Mouse (Mus musculus) ES-E14 (cell line): ENCODE measurements around the gene A630076J17Rik. TPM values are rescaled to one million over a fixed set of nuclear protein-coding genes. Genes with fewer than 3 reads are reported as not detected.

ENCODE experiments used
- DNase-seq: peaks from one replicate; pipeline ENCODE4 v3.0.0-alpha.2; 2013; ENCODE audit warnings: low read depth, low spot score
- H3K27ac ChIP-seq: 2 replicates; pipeline ENCODE4 v1.5.1; 2012; ENCODE audit warnings: low read depth, mild to moderate bottlenecking, low read length, moderate library complexity, mixed read lengths; ENCODE audit not compliant: poor library complexity, insufficient read depth, severe bottlenecking
- H3K36me3 ChIP-seq: 2 replicates; pipeline ENCODE4 v1.6.1; 2012; ENCODE audit warnings: mild to moderate bottlenecking, low read length, moderate library complexity, mixed read lengths; ENCODE audit not compliant: control insufficient read depth, poor library complexity, insufficient read depth, severe bottlenecking
- H3K4me1 ChIP-seq, 2 experiments: fragments of 150-350 bp in 1 of 2; sonication (generic) in 1 of 2; 2 replicates each; pipeline ENCODE4 v1.6.1; 2012; ENCODE audit warnings: low read length in 2 of 2, mild to moderate bottlenecking in 1 of 2, mixed read lengths in 1 of 2; ENCODE audit not compliant: control insufficient read depth in 2 of 2, insufficient read depth in 2 of 2, poor library complexity in 1 of 2
- H3K4me3 ChIP-seq, 2 experiments: fragments of 150-350 bp in 1 of 2; sonication (generic) in 1 of 2; 2 replicates each; pipeline ENCODE4 v1.5.1; 2012; ENCODE audit warnings: low read length in 2 of 2, low read depth in 1 of 2, mild to moderate bottlenecking in 1 of 2, mixed read lengths in 1 of 2; ENCODE audit not compliant: insufficient read depth in 1 of 2, poor library complexity in 1 of 2, severe bottlenecking in 1 of 2
- H3K9ac ChIP-seq: 2 replicates; pipeline ENCODE4 v1.6.1; 2012; ENCODE audit warnings: low read depth, mild to moderate bottlenecking, low read length, mixed read lengths; ENCODE audit not compliant: poor library complexity, insufficient read depth, severe bottlenecking
- H3K9me3 ChIP-seq: fragments of 150-350 bp; sonication (generic); 2 replicates; pipeline ENCODE4 v1.6.1; 2012; ENCODE audit warnings: low read depth, mild to moderate bottlenecking, low read length; ENCODE audit not compliant: control insufficient read depth, insufficient read depth
- CHD2 ChIP-seq: IDR thresholded peaks from 2 replicates; pipeline ENCODE4 v1.6.1; 2014; ENCODE audit warnings: mild to moderate bottlenecking, low read depth, low read length, inconsistent platforms
- HCFC1 ChIP-seq: IDR thresholded peaks from 2 replicates; pipeline ENCODE4 v1.6.1; 2012; ENCODE audit warnings: low read length, inconsistent platforms, borderline replicate concordance; ENCODE audit not compliant: insufficient read depth
- MAFK ChIP-seq: IDR thresholded peaks from 2 replicates; pipeline ENCODE4 v1.6.1; 2014; ENCODE audit warnings: mild to moderate bottlenecking, low read depth, low read length, inconsistent platforms; ENCODE audit not compliant: insufficient read depth
- ZC3H11A ChIP-seq: IDR thresholded peaks from 2 replicates; pipeline ENCODE4 v1.6.1; 2012; ENCODE audit warnings: low read depth, mild to moderate bottlenecking, inconsistent platforms, low read length, borderline replicate concordance
- ZNF384 ChIP-seq: IDR thresholded peaks from 2 replicates; pipeline ENCODE4 v1.6.1; 2012; ENCODE audit warnings: low read depth, low read length, inconsistent platforms
- in situ Hi-C, 2 experiments: fragments of 600-800 bp; cut with MboI; formaldehyde crosslinking; loops; one replicate each; pipeline ENCODE4 v1.15.1; 2025; ENCODE audit warnings: low sequenced_read_pairs in 2 of 2, inconsistent platforms in 1 of 2; ENCODE audit not compliant: unreplicated experiment in 2 of 2
- total RNA-seq: library from RNA; depleted of rRNA; stranded (reverse); fragments of 300-350 nt; gene quantifications from 2 replicates; pipeline ENCODE4 v1.2.3, GENCODE M21; 2012; rRNA removed

The A630076J17Rik gene
- total RNA-seq, 1 experiment, result not detected

- peak; percentile 51 for DNase-seq
- no peaks in the 10 kb centered on the region for H3K36me3 ChIP-seq
- no peaks in the 10 kb centered on the region for H3K9me3 ChIP-seq
- no peak overlapping the region for H3K4me3 ChIP-seq
- H3K4me1 ChIP-seq, result no peaks in the 10 kb centered on the region
- TF ChIP-seq ZC3H11A, result no peak
- TF ChIP-seq ZNF384, result no peak
- no peak for TF ChIP-seq MAFK
- TF ChIP-seq HCFC1, result no peak
- no peak for TF ChIP-seq CHD2
- no peak overlapping the region for H3K27ac ChIP-seq
- no peak overlapping the region for H3K9ac ChIP-seq
- in situ Hi-C loops, result no loop called here
Measured at GRCm38 (mm10) chr3:107273820-107274219, 43.4 kb downstream of the A630076J17Rik start.

- no peak for DNase-seq
- Histone ChIP-seq H3K4me3 (no peak overlapping the region), H3K4me1 (no peaks in the 10 kb centered on the region), H3K36me3 (no peaks in the 10 kb centered on the region), H3K9me3 (no peaks in the 10 kb centered on the region), H3K9ac (no peak overlapping the region), H3K27ac (no peak overlapping the region)
- TF ChIP-seq MAFK, result no peak
- in situ Hi-C loops, result no loop called here
Measured at GRCm38 (mm10) chr3:107275351-107275750, 44.9 kb downstream of the A630076J17Rik start.

- in situ Hi-C loops, result no loop called here
- H3K36me3 ChIP-seq, result no peaks in the 10 kb centered on the region
- no peaks in the 10 kb centered on the region for H3K4me1 ChIP-seq
- H3K9ac ChIP-seq, result no peak overlapping the region
- TF ChIP-seq CHD2 (no peak), MAFK (no peak), ZC3H11A (no peak), ZNF384 (no peak), HCFC1 (no peak)
- no peak for DNase-seq
- no peaks in the 10 kb centered on the region for H3K9me3 ChIP-seq
- no peak overlapping the region for H3K27ac ChIP-seq
- no peak overlapping the region for H3K4me3 ChIP-seq
Measured at GRCm38 (mm10) chr3:107275996-107276395, 45.6 kb downstream of the A630076J17Rik start.

GRCm38 (mm10) chr3:107276626-107277025, 46.2 kb downstream of the A630076J17Rik start:
- TF ChIP-seq ZNF384 (no peak), HCFC1 (no peak), ZC3H11A (no peak), CHD2 (no peak), MAFK (no peak)
- no peak overlapping the region for H3K9ac ChIP-seq
- no peaks in the 10 kb centered on the region for H3K36me3 ChIP-seq
- no peak overlapping the region for H3K4me3 ChIP-seq
- DNase-seq, result no peak
- no peaks in the 10 kb centered on the region for H3K4me1 ChIP-seq
- no peak overlapping the region for H3K27ac ChIP-seq
- in situ Hi-C loops, result no loop called here
- H3K9me3 ChIP-seq, result no peaks in the 10 kb centered on the region

- peak within 1 kb of the TSS; percentile 78 to 98 for H3K4me3 ChIP-seq
- no peak for TF ChIP-seq CHD2
- no peak for TF ChIP-seq ZC3H11A
- no peak for TF ChIP-seq ZNF384
- no peak for TF ChIP-seq MAFK
- TF ChIP-seq HCFC1, result peak; percentile 70; the same call in 1 of the 2 replicates
- no peaks in the 10 kb centered on the region for H3K4me1 ChIP-seq
- in situ Hi-C loops, result no loop called here
- H3K9me3 ChIP-seq, result no peaks in the 10 kb centered on the region
- H3K36me3 ChIP-seq, result 0 out of 2 replicates have a peak, but pooled peaks cover 3% of the 10 kb centered on the region
- H3K9ac ChIP-seq, result peak within 1 kb of the TSS; percentile 89
- peak; percentile 81 for DNase-seq
- H3K27ac ChIP-seq, result no peak within 1 kb of the TSS
Measured at GRCm38 (mm10) chr3:107278479-107279269, 48.3 kb downstream of the A630076J17Rik start, which contains the start of gene Lamtor5. Gene Lamtor5, plus strand, starts transcription at chr3:107278858.

Other genes starting within 250 kb of the A630076J17Rik start
- gene Kcna3, start 194.4 kb upstream of the A630076J17Rik start, total RNA-seq, result 0.85 and 1.1 TPM in 2 replicates
- gene Kcna2, start 129.5 kb upstream of the A630076J17Rik start, total RNA-seq, result under 0.01 TPM in 1 of 2 replicates, not detected in the other
- not detected in 2 replicates for gene Kcna10, start 47.6 kb upstream of the A630076J17Rik start, total RNA-seq
- gene Cym, start 8.9 kb upstream of the A630076J17Rik start, total RNA-seq, result not detected in 2 replicates
- gene Prok1, start 9.1 kb downstream of the A630076J17Rik start, total RNA-seq, result 0.05 TPM in 1 of 2 replicates, not detected in the other
- gene Lamtor5, start 48.2 kb downstream of the A630076J17Rik start, total RNA-seq, result 58.9 and 76.9 TPM in 2 replicates
- gene Slc16a4, start 60.6 kb downstream of the A630076J17Rik start, total RNA-seq, result 0.42 and 0.85 TPM in 2 replicates
- 48.5 and 53.8 TPM in 2 replicates for gene Rbm15, start 103.1 kb downstream of the A630076J17Rik start, total RNA-seq
- 0.36 and 0.37 TPM in 2 replicates for gene Kcnc4, start 228.9 kb downstream of the A630076J17Rik start, total RNA-seq